Mouse (Mus musculus) MEL (cell line): ENCODE measurements at regions not wholly inside any gene's neighbourhood (a gene's known extent, or its start where the extent isn't known, plus 50 kb on each side); places are given as distances from the start of the nearest gene placed in this dataset.

Experiments used
- CTCF ChIP-seq, 3 experiments: IDR thresholded peaks in 2 of 3; conservative IDR thresholded peaks in 1 of 3; 2 replicates each; pipeline ENCODE4 v1.5.1; 2011 to 2012; ENCODE audit warnings: low read length in 3 of 3, low read depth in 2 of 3, mild to moderate bottlenecking in 2 of 3, improper control_type of control experiment in 1 of 3, inconsistent platforms in 1 of 3, mixed read lengths in 1 of 3, moderate library complexity in 1 of 3; ENCODE audit not compliant: control insufficient read depth in 1 of 3, insufficient read depth in 1 of 3, poor library complexity in 1 of 3, severe bottlenecking in 1 of 3
- MYB ChIP-seq: IDR thresholded peaks from 2 replicates; pipeline ENCODE4 v1.6.1; 2011; ENCODE audit warnings: mild to moderate bottlenecking, low read depth, low read length, improper control_type of control experiment
- MYC ChIP-seq: IDR thresholded peaks from 2 replicates; pipeline ENCODE4 v1.6.1; 2011; ENCODE audit warnings: low read depth, mild to moderate bottlenecking, low read length, improper control_type of control experiment, moderate library complexity
- NRF1 ChIP-seq: IDR thresholded peaks from 2 replicates; pipeline ENCODE4 v1.6.1; 2014; ENCODE audit warnings: low read depth, mild to moderate bottlenecking, inconsistent platforms, low read length, improper control_type of control experiment, moderate library complexity; ENCODE audit not compliant: poor library complexity, insufficient read depth, severe bottlenecking
- POLR2A ChIP-seq, 2 experiments: IDR thresholded peaks; 2 replicates each; pipeline ENCODE4 v1.6.1; 2011 to 2012; ENCODE audit warnings: low read length in 2 of 2, mild to moderate bottlenecking in 2 of 2, control low read depth in 1 of 2, improper control_type of control experiment in 1 of 2, low read depth in 1 of 2, moderate library complexity in 1 of 2; ENCODE audit not compliant: control insufficient read depth in 1 of 2, insufficient read depth in 1 of 2, poor library complexity in 1 of 2
- POLR2AphosphoS2 ChIP-seq: IDR thresholded peaks from 2 replicates; pipeline ENCODE4 v1.6.1; 2011; ENCODE audit warnings: low read length, improper control_type of control experiment
- RCOR1 ChIP-seq: IDR thresholded peaks from 2 replicates; pipeline ENCODE4 v1.6.1; 2012; ENCODE audit warnings: low read depth, mild to moderate bottlenecking, inconsistent platforms, low read length, improper control_type of control experiment
- SMC3 ChIP-seq: IDR thresholded peaks from 2 replicates; pipeline ENCODE4 v1.6.1; 2011; ENCODE audit warnings: low read depth, low read length, improper control_type of control experiment
- TBP ChIP-seq: IDR thresholded peaks from 2 replicates; pipeline ENCODE4 v1.8.0; 2011; ENCODE audit warnings: low read depth, low read length, improper control_type of control experiment
- USF1 ChIP-seq: IDR thresholded peaks from 2 replicates; pipeline ENCODE4 v1.6.1; 2014; ENCODE audit warnings: low read depth, mild to moderate bottlenecking, inconsistent platforms, low read length, improper control_type of control experiment, moderate library complexity
- ZC3H11A ChIP-seq: IDR thresholded peaks from 2 replicates; pipeline ENCODE4 v1.6.1; 2012; ENCODE audit warnings: low read depth, mild to moderate bottlenecking, inconsistent platforms, low read length, improper control_type of control experiment
- ZKSCAN1 ChIP-seq: IDR thresholded peaks from 2 replicates; pipeline ENCODE4 v1.6.1; 2012; ENCODE audit warnings: low read depth, mild to moderate bottlenecking, inconsistent platforms, low read length, improper control_type of control experiment, moderate library complexity
- ZMIZ1 ChIP-seq: IDR thresholded peaks from 2 replicates; pipeline ENCODE4 v1.6.1; 2012; ENCODE audit warnings: low read depth, mild to moderate bottlenecking, inconsistent platforms, low read length, improper control_type of control experiment, moderate library complexity
- ZNF384 ChIP-seq: IDR thresholded peaks from 2 replicates; pipeline ENCODE4 v1.6.1; 2012; ENCODE audit warnings: low read depth, mild to moderate bottlenecking, inconsistent platforms, low read length, improper control_type of control experiment

DNA sequence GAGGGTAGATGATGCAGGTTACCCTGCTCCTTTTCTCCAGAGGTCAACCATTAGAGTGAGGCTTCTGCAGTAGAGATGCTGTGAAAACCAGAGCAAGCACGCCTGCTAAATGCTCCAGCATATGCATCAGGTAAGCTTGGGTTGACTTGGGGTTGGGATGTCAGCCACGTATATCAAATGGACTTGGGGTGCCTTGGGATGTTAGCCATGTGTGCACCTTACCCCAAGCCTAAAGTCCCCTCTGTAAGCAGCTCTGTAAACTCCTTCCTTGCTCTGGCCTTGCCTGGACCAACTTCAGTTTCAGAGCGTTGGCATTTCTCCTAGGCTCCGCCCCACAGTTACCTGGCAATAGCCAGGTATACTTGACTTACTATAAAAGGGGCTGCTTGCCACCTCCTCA lies 155.3 kb upstream of the Tmtc1 start:
- TF ChIP-seq POLR2A (IDR thresholded peaks at IDR 0.05; ENCODE audit: control insufficient read depth in 1 of 2, insufficient read depth in 1 of 2, low read depth in 1 of 2, low read length in 2 of 2, poor library complexity in 1 of 2) (no peak), MYB (no peak), POLR2AphosphoS2 (no peak), RCOR1 (no peak), CTCF (IDR thresholded peaks at IDR 0.05 in 2 of 3, conservative IDR thresholded peaks at IDR 0.05 in 1 of 3; ENCODE audit: control insufficient read depth in 1 of 3, insufficient read depth in 1 of 3, low read depth in 2 of 3, low read length in 3 of 3, poor library complexity in 1 of 3, severe bottlenecking in 1 of 3) (no peak), TBP (no peak), MYC (no peak), NRF1 (no peak), ZC3H11A (no peak), ZKSCAN1 (no peak), SMC3 (no peak), ZMIZ1 (no peak), USF1 (no peak), ZNF384 (no peak)
